Mouse (Mus musculus) hindbrain, embryonic 14.5 days (tissue): Measurements from ENCODE around the gene Il24. TPM values are rescaled to one million over a fixed set of nuclear protein-coding genes. Genes with fewer than 3 reads are reported as not detected.

Experiments used
- ATAC-seq: fragments of 200-750 bp; cut with Nextera tagmentation; 2 replicates; pipeline ENCODE4 v1.8.0; 2017; ENCODE audit warnings: moderate number of reproducible peaks, mild to moderate bottlenecking, moderate TSS enrichment, moderate library complexity; ENCODE audit not compliant: low FRiP score
- DNase-seq: peaks from one replicate; pipeline ENCODE4 v3.0.0-alpha.2; 2015; ENCODE audit warnings: low spot score
- H3K27ac ChIP-seq: fragments of 300-500 bp; sonication (generic); 2 replicates; pipeline ENCODE4 v1.5.1; 2014; ENCODE audit warnings: mild to moderate bottlenecking, moderate library complexity
- H3K27me3 ChIP-seq: fragments of 300-500 bp; sonication (generic); 2 replicates; pipeline ENCODE4 v1.6.1; 2014; ENCODE audit warnings: mild to moderate bottlenecking, low read length, mixed read lengths; ENCODE audit not compliant: control insufficient read depth, insufficient read depth
- H3K36me3 ChIP-seq: fragments of 300-500 bp; sonication (generic); replicated peaks from 2 replicates; pipeline ENCODE4 v1.6.1; 2014; ENCODE audit not compliant: control insufficient read depth, insufficient read depth
- H3K4me1 ChIP-seq: fragments of 300-500 bp; sonication (generic); replicated peaks from 2 replicates; pipeline ENCODE4 v1.6.1; 2014; ENCODE audit warnings: antibody characterized with exemption, low read length, mixed read lengths; ENCODE audit not compliant: control insufficient read depth, insufficient read depth
- H3K4me2 ChIP-seq: fragments of 300-500 bp; sonication (generic); replicated peaks from 2 replicates; pipeline ENCODE4 v1.6.1; 2014; ENCODE audit warnings: mild to moderate bottlenecking, moderate library complexity
- H3K4me3 ChIP-seq: fragments of 300-500 bp; sonication (generic); replicated peaks from 2 replicates; pipeline ENCODE4 v1.5.1; 2014; ENCODE audit warnings: mild to moderate bottlenecking, low read length
- H3K9ac ChIP-seq: fragments of 300-500 bp; sonication (generic); 2 replicates; pipeline ENCODE4 v1.6.1; 2014
- H3K9me3 ChIP-seq: fragments of 300-500 bp; sonication (generic); 2 replicates; pipeline ENCODE4 v1.6.1; 2016; ENCODE audit warnings: low read length; ENCODE audit not compliant: control insufficient read depth
- WGBS: fragments of 180-500 bp; shearing (Covaris S2); extraction: QIAGEN DNeasy Blood & Tissue Kit; methylation state at CpG from one replicate; pipeline ENCODE4 v1.1.7; 2014; 5-methylcytosine and 5-hydroxymethylcytosine counted together
- polyA plus RNA-seq: library from polyadenylated mRNA; unstranded; fragments of >200 nt; fragmentation: Nextera tagmentation; extraction: Ambion mirVana; gene quantifications from 2 replicates; pipeline ENCODE4 v1.2.1, GENCODE M21; 2014

Gene Il24
- polyA plus RNA-seq, 1 experiment from 2014 or later, result not detected

GRCm38 (mm10) chr1:130838288-130838687 lies 49.0 kb downstream of the Il24 start:
- ATAC-seq, result no peak
- DNase-seq, result no peak
- Histone ChIP-seq H3K27ac (no peak overlapping the region), H3K4me3 (no peak overlapping the region), H3K9ac (no peak overlapping the region), H3K4me1 (no peaks in the 10 kb centered on the region), H3K36me3 (no peaks in the 10 kb centered on the region), H3K9me3 (no peaks in the 10 kb centered on the region), H3K4me2 (no peak overlapping the region), H3K27me3 (no peaks in the 10 kb centered on the region)
- WGBS, result 67% methylated on average over 6 of the region's 6 CpGs

- WGBS, result 90% methylated on average over 6 of the region's 6 CpGs
- Histone ChIP-seq H3K27ac (no peak overlapping the region), H3K9ac (no peak overlapping the region), H3K4me2 (no peak overlapping the region), H3K27me3 (no peaks in the 10 kb centered on the region), H3K4me1 (no peaks in the 10 kb centered on the region), H3K9me3 (no peaks in the 10 kb centered on the region), H3K4me3 (no peak overlapping the region), H3K36me3 (no peaks in the 10 kb centered on the region)
- ATAC-seq, result no peak
- no peak for DNase-seq
These were observed 51.9 kb downstream of the Il24 start for GRCm38 (mm10) chr1:130835161-130835936.

GRCm38 (mm10) chr1:130832230-130833149 lies 54.8 kb downstream of the Il24 start:
- ATAC-seq (no peak), DNase-seq (no peak)
- Histone ChIP-seq H3K4me3 (no peak overlapping the region), H3K36me3 (no peaks in the 10 kb centered on the region), H3K9ac (no peak overlapping the region), H3K27ac (no peak overlapping the region), H3K27me3 (no peaks in the 10 kb centered on the region), H3K4me2 (no peak overlapping the region), H3K9me3 (no peaks in the 10 kb centered on the region), H3K4me1 (no peaks in the 10 kb centered on the region)
- WGBS, result 82% methylated on average over 5 of the region's 5 CpGs

Other genes starting within 250 kb of the Il24 start
- not detected in 2 replicates for gene C4bp, start 225.8 kb downstream of the Il24 start, polyA plus RNA-seq
- gene Gm29427, start 171.7 kb downstream of the Il24 start, polyA plus RNA-seq, result not detected in 2 replicates
- gene Yod1, start 170.1 kb downstream of the Il24 start, polyA plus RNA-seq, result 10.6 and 13.9 TPM in 2 replicates
- gene Pfkfb2, start 158.2 kb downstream of the Il24 start, polyA plus RNA-seq, result 20.1 and 21.0 TPM in 2 replicates
- 0.74 and 1.2 TPM in 2 replicates for gene AA986860, start 155.5 kb downstream of the Il24 start, polyA plus RNA-seq
- not detected in 2 replicates for gene Fcamr, start 86.6 kb downstream of the Il24 start, polyA plus RNA-seq
- gene Pigr, start 60.8 kb downstream of the Il24 start, polyA plus RNA-seq, result not detected in 2 replicates
- gene Fcmr, start 21.8 kb downstream of the Il24 start, polyA plus RNA-seq, result 0.44 and 1.2 TPM in 2 replicates
- gene Il20, start 24.0 kb upstream of the Il24 start, polyA plus RNA-seq, result not detected in 2 replicates
- gene Il19, start 52.7 kb upstream of the Il24 start, polyA plus RNA-seq, result not detected in 2 replicates
- gene Il10, start 132.4 kb upstream of the Il24 start, polyA plus RNA-seq, result not detected in 2 replicates
- 22.5 and 23.7 TPM in 2 replicates for gene Mapkapk2, start 210.4 kb upstream of the Il24 start, polyA plus RNA-seq